Mouse (Mus musculus) megakaryocyte-erythroid progenitor cell, adult 5-6 weeks (primary cell): Measurements from ENCODE around the gene Ffar3. TPM values are rescaled to one million over a fixed set of nuclear protein-coding genes. Genes with fewer than 3 reads are reported as not detected.
"Not testable (repeated sequence)": the region's sequence is repeated elsewhere in the genome, so short reads cannot be mapped to it uniquely, and the experiment has no call there.

Source experiments
- ATAC-seq: replicated peaks from 2 replicates; pipeline ENCODE4 v1.8.0; 2016; ENCODE audit warnings: mild to moderate bottlenecking, inconsistent platforms; ENCODE audit not compliant: severe bottlenecking, poor library complexity, low FRiP score, low TSS enrichment
- total RNA-seq, 2 experiments: library from RNA; stranded (forward) in 1 of 2; stranded (reverse) in 1 of 2; fragments of 200-1000, 215-1000 nt in 1 of 2; fragments of >200 nt in 1 of 2; fragmentation: Nextera tagmentation in 1 of 2; gene quantifications; 2 replicates each; pipeline ENCODE4 v1.2.3; 2014 to 2017

Ffar3 gene
- total RNA-seq, 2 experiments from 2014 or later = not detected

DNA sequence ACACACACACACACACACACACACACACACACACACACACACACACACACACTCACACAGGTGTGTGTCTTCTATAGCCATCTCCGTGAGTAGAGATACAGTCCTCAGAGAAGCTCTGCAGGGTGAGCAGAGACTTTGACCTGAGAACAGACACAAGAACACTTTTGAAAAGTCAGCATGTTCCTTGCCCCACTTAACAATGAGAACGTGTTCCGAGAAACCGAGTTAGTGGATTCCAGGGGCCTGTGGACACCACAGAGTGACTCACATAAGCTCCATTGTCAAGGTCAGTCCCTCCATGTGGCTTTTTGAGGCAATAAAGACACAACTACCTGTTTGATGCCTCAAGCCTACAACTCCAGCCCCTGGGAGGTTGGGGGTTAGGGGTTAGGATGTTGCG is 8.6 kb downstream of the Ffar3 start:
- ATAC-seq = no peak

DNA sequence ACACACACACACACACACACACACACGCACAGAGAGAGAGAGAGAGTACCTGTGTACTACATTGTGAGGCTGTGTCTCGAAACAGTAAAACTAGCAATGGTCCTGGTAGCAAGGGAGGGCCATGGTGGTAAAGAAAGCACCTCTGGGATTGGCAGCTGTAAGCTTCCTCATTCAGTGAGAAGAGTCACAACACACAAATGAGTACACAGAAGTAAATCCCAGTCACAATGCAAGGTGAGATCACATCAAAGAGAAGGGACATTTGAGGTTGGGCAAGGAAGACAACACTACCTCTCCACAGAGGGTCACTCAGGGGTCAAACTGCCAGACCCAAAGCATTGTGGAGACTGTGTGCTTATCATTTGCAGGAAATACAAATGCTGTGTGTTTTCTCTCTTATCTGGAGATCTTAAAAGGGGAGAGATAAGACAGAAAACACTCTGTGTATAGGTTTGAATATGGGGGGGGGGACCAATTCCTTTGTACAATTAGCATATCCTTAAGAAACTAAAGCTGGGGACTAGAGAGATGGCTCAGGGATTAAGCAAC is 9.4 kb downstream of the Ffar3 start:
- no peak for ATAC-seq

DNA sequence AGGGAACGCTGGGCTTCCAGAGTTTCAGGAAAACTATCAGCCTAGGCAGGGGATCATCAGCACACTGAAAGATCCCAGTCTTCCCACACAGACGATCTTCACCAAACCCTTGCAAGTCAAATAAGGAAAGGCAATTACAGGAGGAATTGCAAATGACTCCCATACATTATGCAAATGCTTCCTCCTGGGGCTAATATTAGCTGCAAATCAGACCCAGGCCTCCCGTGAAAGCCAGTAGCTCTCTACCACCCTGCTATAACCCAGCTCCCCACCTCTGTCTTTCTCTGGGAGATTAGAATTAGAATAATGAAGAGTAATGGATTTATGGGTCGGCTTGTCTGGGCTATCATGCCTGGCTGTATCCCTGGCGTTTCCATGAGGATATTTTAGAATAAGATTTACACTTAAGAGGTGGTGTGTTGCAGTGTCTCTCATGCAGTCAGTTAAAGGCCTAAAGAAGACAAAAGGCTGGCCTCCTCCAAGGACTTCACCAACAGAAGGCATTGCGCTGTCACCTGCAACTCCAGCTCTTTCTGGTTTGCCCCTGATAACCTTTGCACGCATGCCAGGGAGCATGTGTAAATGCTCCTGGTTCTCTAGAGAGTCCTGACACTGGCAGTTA is 11.2 kb downstream of the Ffar3 start:
- ATAC-seq = no peak

DNA sequence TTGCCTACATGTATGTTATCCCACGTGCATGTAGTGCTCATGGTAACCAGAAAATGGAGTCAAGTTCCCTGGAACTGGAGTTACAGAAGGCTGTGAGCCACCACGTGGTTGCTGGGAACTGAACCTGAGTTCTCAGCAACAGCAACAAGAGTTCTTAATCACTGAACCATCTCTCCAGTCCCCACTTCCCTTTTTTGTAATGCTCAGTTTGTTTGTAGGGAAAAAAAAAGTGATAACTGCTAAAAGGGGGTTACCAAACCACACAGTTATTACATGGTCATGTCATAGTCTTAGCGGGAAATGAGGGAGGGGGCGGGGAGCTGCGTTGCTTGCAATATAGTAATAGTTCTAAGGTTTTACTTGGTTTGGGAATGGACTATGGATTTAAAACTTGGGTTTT is 13.9 kb downstream of the Ffar3 start:
- ATAC-seq = no peak

DNA sequence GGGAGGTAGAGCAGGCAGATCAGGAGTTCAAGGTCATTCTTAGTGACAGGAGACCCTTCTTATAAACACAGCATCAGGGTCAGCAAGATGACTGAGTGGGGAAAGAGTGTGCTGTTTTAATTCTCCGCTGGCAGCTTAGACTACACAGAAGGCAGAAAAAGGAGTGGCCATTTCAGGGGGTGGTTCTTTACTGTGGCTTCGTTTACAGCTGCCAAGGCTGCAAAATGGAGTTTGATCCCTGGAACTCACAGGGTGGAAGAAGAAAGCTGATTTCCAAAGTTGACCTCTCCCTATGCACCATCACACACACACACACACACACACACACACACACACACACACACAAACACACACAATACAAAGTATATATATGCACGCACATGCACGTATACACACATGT is 14.6 kb downstream of the Ffar3 start:
- no peak for ATAC-seq

DNA sequence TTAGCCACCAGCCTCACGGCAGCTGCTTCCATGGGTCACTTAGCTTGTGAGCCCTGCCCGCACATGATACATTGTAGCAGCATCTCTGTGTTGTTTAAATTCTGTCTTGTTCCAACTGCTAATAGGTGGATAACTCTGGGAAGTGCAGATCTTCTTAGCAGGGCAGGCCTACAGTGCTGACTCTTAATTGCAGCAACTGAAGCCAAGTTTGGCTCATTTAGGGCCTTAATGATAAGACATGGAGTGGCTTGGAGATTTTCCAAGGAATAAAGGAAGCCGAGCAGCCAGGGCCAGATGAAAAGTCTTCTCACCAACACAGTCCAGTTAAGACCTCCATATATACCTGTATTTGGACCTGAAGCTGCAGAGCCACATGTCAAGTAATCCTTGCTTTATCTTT is 15.7 kb downstream of the Ffar3 start:
- no peak for ATAC-seq

DNA sequence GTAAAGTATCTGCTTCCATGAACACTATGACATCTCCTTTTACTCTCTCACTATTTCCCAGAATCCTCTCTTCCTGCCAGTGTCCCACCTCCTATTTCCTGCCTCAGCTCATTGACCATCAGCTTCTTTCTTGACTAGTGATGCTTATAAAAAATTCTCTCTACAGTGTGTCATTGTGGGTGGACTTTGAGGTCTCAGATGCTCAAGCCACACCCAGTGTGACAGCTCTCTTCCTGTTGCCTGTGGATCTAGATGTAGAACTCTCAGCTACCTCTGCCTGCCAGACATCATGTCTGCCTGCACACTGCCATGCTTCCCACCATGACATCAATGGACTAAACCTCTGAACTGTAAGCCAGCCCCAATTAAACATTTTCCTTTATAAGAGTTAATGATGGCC is 18.7 kb downstream of the Ffar3 start:
- no peak for ATAC-seq

DNA sequence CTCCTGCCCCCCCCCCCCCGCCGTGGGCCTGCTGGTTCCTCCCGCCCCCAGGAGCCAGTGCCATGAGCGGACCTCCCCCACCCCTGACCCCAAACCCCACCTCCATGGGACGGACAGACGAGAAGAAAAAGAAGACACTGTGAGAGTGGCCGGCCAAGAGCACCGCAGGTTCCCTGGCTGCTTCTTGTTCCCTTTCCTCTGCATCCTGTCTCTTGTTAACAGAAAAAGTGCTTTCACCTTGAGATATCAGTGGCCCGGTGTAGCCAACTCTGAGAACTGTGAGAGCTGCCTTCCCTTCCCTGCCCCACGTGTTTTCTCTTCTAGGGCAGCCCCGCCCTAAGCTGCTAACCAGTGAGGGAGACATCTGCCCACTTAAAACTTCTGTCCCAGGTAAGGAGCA is 23.3 kb downstream of the Ffar3 start:
- not testable (repeated sequence) for ATAC-seq

DNA sequence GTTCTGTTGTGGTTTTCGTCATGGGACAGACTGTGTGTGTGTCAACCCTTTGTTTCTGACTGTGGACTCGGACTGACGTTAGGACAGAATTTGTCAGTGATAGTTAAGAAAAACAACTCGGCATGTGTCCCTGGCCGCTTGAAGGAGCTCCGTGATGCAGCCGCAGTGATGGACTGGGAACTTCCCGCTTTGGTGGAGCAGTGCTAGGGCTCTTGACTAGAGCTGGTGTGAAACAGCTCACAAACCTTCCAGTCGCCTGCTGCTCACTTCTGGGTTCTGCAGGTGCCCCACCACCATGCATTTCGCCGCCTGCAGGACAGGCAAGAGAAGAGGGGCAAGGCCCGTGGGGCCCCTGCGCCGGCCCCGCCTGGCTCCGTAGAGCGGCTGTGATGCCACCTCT is 23.7 kb downstream of the Ffar3 start:
- ATAC-seq = no peak

DNA sequence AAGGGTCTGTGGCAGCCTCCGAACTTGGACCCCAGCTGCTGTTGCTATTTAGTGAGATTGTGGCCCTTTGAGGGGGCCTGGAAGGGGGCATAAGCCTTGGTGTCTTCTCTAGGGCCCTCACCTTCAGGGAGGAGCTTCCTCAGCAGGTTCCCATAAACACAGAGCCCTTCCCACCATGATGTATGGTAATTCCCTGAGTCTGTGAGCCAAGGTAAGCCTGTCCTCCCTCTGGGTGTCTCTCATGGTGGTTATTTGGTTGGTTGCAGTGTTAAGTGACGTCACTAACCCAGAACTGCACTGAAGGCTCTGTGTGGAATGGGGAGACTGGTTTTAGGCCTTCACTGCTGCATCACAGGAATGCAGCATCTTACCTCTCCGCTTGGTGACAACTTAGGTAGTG is 26.6 kb downstream of the Ffar3 start:
- no peak for ATAC-seq

DNA sequence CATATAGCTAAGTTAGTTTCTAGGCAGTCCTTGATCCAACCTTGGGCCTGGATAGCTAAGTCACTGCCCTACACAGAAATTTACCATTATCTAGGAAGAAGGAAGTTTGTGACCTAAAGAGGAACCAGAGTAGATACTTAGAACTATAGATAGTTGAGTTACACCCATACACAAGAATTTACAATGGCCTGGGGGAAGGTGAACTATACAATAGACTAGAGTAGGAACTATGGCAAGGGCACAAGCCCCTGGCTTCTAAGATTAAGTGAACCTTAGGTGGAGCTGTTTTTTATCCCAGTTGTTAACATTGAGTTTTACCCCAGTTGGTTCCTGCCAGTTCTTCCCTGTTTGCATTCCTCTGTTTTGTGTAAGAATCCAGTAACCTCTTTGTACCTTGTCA is 27.1 kb downstream of the Ffar3 start:
- ATAC-seq = not testable (repeated sequence)

DNA sequence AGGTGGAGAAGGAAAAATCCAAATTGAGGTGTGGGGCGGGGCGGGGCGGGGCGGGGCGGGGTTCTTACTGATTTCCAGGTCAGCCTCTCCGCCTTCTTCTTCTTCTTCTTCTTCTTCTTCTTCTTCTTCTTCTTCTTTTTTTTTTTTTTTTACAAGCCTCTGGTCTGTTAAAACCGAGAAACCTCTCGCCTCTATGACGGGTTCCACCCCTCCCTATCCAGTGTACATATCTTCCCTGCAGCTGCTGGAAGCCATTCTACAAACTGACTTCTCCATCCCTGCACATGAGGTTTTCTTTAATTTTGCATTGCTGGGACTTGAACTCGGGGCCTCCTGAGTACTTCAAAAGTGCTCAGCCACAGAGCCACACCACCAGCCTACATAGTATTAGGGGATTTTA is 29.3 kb downstream of the Ffar3 start:
- ATAC-seq = no peak

DNA sequence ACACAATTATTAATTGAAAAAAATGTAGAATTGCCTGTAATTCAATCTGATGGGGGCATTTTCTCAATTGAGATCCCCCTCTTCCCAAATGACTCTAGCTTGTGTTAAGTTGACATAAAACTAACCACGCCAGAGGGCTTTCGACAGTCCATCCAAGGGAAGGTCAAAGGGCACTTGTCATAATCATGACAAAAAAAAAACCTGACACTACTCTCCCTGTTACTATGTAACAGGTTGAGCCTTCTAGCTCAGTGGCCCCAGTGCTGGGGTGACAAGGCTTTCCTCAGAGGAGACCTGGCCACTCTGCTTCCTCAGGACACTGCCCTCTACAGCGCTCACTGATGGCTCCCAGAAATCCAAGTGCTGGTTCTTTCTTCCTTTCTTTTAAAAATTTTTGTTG is 31.7 kb downstream of the Ffar3 start:
- no peak for ATAC-seq

DNA sequence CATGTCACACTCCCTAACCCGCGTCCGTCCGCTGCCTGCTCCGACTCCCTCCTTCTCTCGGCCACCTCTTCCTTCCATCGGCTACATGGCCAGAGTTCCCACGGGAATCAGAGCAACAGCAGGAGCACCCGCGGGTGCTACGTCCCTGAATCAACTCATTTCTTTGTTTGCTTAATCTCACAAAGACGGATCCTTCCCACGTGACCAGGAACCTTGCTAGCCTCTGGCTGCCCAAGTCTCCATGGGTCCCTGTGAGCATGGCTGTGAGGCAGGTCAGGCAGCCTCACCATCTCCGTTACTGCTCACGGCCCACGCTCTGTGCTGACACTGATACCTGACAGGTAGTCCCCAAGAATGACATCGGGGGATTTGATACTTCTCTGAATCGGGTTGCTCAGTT is 32.3 kb downstream of the Ffar3 start, which contains the start of gene Ffar2:
Gene Ffar2 (minus strand): TSS at position 101 of the 400 bp plus-strand sequence.
- ATAC-seq = no peak

DNA sequence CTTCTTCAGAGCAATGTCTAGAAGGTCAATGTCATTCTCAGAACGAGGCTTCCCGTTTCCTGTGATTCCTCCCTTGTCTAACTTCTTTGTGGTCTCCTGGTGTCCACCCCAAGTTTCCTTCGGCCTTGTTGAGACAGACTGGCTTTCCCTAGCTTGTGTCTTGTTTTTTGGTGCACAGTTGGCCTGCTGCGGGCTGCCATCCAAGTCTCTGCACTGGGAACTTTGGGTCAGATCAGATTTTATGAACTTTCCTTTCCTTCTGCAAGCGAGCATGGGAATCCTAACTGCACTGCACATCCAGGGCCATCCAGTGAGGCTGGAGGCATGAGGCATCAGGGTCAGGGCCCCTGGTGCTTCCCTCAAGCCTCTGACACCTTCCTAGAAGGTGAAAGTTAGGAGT is 34.4 kb downstream of the Ffar3 start:
- no peak for ATAC-seq

DNA sequence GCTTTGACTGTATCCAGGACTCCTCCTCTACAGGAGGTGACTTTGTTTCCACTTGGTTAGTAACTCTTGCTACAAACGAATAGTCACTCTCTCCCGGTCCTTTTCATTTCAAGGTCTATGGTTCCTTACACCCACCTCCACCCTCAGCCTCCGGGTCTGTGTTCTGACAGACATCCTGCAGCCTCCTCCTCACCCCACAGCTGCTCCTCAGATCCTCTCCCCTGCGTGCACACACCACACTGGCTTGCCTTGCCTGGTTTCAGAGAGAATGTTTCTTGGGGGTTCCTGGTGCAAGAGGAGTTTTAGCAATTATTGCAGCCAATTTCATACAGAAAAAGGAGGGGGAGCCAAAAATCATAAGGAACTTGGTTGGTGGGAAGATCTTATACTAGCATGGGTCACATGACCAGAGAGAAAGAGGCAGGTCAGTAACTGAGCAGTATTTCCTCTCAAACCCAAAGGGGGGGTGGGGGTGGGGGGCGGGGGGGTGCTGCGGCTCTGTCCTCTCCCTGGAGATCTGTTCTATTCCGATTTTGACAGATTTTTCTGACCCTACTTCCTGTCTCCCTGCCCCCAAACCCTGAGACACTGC is 35.0 kb downstream of the Ffar3 start:
- ATAC-seq = no peak

DNA sequence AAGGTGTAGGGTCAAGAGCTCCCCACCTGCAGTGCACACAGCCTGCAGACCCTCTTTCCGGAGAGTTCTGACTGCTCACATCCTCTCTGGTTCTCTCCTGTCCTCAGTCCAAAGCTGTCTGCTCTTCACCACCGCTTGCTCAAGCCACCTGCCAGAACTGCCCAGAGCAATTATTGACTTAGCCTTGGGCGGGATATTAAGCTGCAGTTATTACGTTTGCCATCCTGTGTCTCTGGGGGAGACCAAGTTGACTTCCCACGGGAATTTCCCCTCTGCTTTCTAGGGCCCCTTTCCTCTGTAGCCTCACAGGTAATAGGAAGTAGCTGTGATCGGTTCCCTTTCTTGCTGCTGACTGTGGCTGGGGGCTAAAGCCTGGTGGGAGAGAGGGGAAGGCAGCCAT is 35.8 kb downstream of the Ffar3 start:
- no peak for ATAC-seq

DNA sequence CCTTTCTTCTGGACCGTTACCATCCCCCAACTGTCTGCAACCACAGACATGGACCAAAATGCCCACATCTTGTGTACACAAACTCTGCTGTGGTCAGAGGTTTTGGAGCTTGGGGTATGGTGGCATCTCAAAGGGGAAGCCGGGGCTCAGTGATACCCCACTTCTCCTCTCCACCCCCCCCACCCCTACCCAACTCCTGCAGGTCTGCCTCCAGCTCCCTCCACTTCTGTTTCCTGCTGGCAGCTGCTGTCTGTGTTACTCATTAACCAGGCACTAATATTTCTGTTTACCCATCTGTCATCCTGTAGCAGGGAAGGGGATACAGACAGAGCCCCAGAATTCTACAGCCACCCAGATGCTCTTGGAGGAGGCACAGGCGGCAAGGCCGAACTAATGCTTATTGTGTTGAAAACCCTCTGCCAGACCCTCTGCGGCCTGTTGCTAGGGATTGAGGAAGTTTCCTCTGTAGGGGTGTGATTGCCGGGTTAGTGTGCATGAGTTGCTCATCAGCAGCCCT is 43.6 kb downstream of the Ffar3 start:
- ATAC-seq = no peak

DNA sequence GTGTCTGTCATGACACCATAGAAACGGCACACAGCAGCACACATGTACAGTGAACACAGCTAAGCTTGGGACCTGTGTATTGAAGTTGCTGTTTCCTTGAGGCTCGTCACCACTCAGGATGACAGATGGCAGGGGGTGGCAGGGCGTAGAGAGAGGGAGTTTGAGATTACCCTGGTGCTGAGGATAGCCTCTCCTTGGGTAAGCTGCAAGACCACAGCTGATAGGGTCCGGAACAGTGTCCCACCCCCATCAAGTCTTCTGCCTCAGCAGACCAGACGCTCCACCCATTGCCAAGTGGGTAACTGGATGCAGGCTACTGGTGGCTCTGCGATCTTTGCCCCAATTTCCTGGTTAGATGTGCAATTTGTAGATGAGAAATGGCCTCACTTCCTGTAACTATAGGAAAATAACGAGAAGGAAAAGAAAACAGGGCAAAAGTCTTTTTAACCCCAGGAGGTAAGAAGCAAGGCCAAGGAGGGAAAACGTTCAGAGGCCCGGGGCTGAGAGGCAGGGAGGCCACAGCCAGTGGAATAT is 44.2 kb downstream of the Ffar3 start:
- ATAC-seq = peak; percentile 61

DNA sequence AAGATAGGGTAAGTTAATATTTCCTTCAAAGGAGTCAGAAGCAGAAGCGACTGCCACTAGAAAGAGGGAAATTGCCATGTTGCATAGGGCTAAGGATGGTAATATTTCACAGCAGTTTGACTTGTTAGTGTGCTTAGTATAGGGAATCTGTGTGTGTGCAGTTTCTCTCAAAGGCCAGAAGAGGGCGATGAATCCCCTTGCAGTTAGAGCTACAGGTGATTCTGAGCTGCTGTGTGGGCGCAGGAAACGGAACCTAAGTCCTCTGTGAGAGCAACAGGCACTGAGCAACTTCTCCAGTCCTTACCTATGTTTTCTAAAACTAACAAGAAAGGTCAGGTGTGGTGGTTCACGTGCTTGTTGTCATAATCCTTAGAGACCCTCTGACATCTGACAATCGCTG is 45.7 kb downstream of the Ffar3 start:
- ATAC-seq = 0 out of 2 replicates have a peak, but pooled peaks have one; percentile 50

DNA sequence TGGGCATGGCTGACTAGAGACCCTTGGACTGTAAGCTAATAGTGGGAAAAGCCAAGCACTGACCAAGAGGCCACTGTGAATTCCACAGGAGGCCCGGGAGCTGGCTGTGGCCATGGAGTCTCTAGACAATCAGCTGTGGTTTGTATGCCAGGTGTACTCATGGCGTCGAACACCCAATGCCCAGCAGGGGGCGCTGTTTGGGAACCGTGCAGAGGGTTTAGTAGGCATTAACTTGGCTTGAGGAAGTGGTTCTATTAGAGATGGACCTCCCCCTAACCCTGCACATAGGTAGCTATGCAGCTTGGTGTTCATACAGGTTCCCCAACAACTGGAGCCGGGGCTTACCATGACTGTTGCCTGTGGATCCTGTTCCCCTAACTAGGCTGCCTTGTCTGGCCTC is 50.1 kb downstream of the Ffar3 start:
- ATAC-seq = peak; percentile 61; the same call in 1 of the 2 replicates
